Mouse (Mus musculus): ENCODE results near the gene Klhl42.

Gene Klhl42

GRCm38 (mm10) chr6:147091136-147092120, at the start of gene Klhl42:
TSS of gene Klhl42 (plus strand) at chr6:147091379.
- DNase-seq (ENCODE audit: low read depth, low spot score): peak; percentile 30

- DNase-seq (ENCODE audit: low read depth, low spot score): peak; percentile 73
Measured at GRCm38 (mm10) chr6:147042291-147043290, 48.6 kb upstream of the Klhl42 start, which contains the start of gene Mrps35. TSS of gene Mrps35 (plus strand) at chr6:147042764.

GRCm38 (mm10) chr6:147043633-147044032, 47.5 kb upstream of the Klhl42 start:
- DNase-seq (ENCODE audit: low read depth, low spot score): no peak

- no peak for DNase-seq (ENCODE audit: low read depth, low spot score)
Measured at GRCm38 (mm10) chr6:147049239-147049805, 41.9 kb upstream of the Klhl42 start.

- no peak for DNase-seq (ENCODE audit: low read depth, low spot score)
Measured at GRCm38 (mm10) chr6:147051666-147052065, 39.5 kb upstream of the Klhl42 start.

GRCm38 (mm10) chr6:147052440-147052839, 38.7 kb upstream of the Klhl42 start:
- no peak for DNase-seq (ENCODE audit: low read depth, low spot score)

- no peak for DNase-seq (ENCODE audit: low read depth, low spot score)
Measured at GRCm38 (mm10) chr6:147053785-147054646, 37.2 kb upstream of the Klhl42 start.

GRCm38 (mm10) chr6:147055374-147055977, 35.7 kb upstream of the Klhl42 start:
- no peak for DNase-seq (ENCODE audit: low read depth, low spot score)

GRCm38 (mm10) chr6:147059326-147059725, 31.9 kb upstream of the Klhl42 start:
- DNase-seq (ENCODE audit: low read depth, low spot score): no peak

- no peak for DNase-seq (ENCODE audit: low read depth, low spot score)
Measured at GRCm38 (mm10) chr6:147061630-147062029, 29.5 kb upstream of the Klhl42 start.

- DNase-seq (ENCODE audit: low read depth, low spot score): no peak
Measured at GRCm38 (mm10) chr6:147062034-147062433, 29.1 kb upstream of the Klhl42 start.

GRCm38 (mm10) chr6:147062694-147063093, 28.5 kb upstream of the Klhl42 start:
- DNase-seq (ENCODE audit: low read depth, low spot score): peak; percentile 38

- no peak for DNase-seq (ENCODE audit: low read depth, low spot score)
Measured at GRCm38 (mm10) chr6:147064226-147064943, 26.8 kb upstream of the Klhl42 start.

- DNase-seq (ENCODE audit: low read depth, low spot score): peak; percentile 77
Measured at GRCm38 (mm10) chr6:147064944-147065261, 26.3 kb upstream of the Klhl42 start.

GRCm38 (mm10) chr6:147075808-147076387, 15.3 kb upstream of the Klhl42 start:
- DNase-seq (ENCODE audit: low read depth, low spot score): no peak

- DNase-seq (ENCODE audit: low read depth, low spot score): no peak
Measured at GRCm38 (mm10) chr6:147076878-147077277, 14.3 kb upstream of the Klhl42 start.

- DNase-seq (ENCODE audit: low read depth, low spot score): no peak
Measured at GRCm38 (mm10) chr6:147079919-147080318, 11.3 kb upstream of the Klhl42 start.

- no peak for DNase-seq (ENCODE audit: low read depth, low spot score)
Measured at GRCm38 (mm10) chr6:147085398-147086040, 5.7 kb upstream of the Klhl42 start.
